Mouse (Mus musculus): ENCODE results near the gene Gm10959. TPM values are rescaled to one million over a fixed set of nuclear protein-coding genes. Genes with fewer than 3 reads are reported as not detected.

Gene Gm10959
- polyA plus RNA-seq, 3 experiments from 2014 or later = not detected

DNA sequence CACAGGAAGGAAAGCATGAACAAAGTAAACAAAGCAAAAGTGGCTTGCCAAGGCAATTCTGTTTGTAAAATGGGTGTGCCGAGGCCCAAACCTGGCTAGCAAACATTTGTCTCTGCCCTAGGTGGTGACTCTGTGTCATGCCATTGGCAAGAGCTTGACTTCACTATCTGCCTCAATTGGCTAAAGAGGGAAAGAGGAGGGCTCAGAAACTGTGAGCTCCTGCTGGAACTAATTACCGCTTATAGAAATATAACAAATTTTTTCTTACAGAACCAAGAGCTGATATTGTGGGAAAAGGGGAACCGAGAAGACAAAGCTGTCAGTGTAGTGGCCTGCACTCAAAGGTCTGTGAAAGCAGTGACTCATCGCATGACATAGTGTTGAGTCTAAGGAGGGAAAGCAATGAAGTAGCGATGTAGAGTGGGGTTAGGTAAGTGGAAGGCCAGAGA lies 30.8 kb downstream of the Gm10959 start:
- no peak for ATAC-seq

GRCm38 (mm10) chr3:122887505-122888301 lies 31.5 kb downstream of the Gm10959 start:
- ATAC-seq = no peak

DNA sequence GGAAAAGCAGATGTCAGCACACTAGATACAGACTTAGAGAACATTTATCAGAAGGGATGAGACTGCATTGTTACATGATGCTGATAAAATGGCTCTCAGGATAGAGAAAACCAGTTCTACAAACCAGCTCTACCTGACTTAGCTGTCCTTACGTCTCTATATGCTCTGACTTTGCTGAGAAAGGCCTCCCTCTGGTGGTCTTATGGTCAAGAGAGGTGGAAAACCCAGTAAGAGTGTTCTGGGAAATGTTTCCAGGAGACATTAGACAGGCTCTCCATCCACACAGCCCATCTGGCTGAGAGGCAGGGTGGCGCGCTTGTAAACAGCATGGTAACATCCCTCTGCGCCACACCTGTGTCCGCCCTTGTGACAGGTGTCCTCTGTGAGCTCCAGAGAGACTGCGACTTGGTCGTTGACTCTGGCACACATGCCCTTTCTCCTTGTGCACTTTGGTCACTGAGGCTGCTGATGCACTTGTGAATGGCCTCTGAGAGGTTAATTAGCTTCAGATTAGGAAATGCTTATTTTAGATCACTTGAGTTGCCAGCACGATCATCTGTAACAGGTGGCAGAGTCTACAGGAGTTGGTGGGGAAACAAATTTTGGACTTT lies 40.4 kb downstream of the Gm10959 start:
- no peak for ATAC-seq

DNA sequence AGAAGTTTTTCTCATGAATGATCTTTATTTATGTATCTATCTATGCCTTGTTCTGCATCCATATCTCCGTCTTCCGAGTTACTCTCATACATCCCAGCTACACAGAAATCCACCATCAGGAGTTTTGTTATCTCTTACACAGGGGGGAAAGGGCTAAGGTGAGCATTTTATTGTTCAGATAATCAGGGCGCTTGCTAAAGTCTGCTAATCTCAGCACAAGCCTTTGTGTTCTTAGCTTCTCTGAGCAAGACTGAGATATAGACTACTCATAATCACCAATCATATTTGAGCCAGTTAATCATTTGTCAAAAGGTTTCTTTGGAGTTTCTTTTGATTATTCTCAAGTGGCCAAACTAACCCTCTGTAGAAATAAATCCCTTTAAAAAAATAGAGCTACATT lies 41.6 kb downstream of the Gm10959 start:
- ATAC-seq = no peak

- no peak for ATAC-seq
Measured at GRCm38 (mm10) chr3:122876870-122877269, 42.3 kb downstream of the Gm10959 start.

DNA sequence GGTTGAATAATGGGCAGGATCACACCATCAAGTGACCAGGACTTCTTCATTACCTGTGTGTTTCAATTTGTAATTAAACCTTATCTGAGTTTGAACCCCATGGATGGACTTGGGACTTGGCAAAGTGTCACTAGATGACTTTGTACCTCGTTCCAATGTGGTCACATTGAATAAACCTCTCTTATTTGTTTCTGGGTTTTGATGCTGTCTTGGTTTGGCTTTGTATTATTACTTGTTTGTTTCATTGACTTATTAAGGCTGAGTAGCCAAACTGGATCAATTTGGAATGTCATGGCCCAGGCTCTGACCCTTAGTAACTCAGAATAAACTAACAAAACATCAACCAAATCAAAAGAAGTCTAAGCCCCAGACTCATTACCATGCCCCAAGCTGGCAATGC lies 47.6 kb downstream of the Gm10959 start:
- no peak for ATAC-seq

- no peak for ATAC-seq
Measured at GRCm38 (mm10) chr3:122868270-122868669, 50.9 kb downstream of the Gm10959 start.

- no peak for ATAC-seq
Measured at GRCm38 (mm10) chr3:122865092-122865491, 54.1 kb downstream of the Gm10959 start.

Other genes with a start within 250 kb of the Gm10959 start
- under 1 TPM; 0.09 to 0.54 (median 0.13) TPM for gene Pde5a, start 190.4 kb downstream of the Gm10959 start, polyA plus RNA-seq (2017; shearing (Covaris generic))
- gene Fabp2, start 24.3 kb downstream of the Gm10959 start, polyA plus RNA-seq (2017; shearing (Covaris generic)) = not detected
- 100 to 1,000 TPM in 2 of 3 experiments, 10 to 100 TPM in 1; 85.7 to 155 (median 104) TPM for gene 1810037I17Rik, start 4.8 kb upstream of the Gm10959 start, polyA plus RNA-seq (2017; shearing (Covaris generic))
- 10 to 100 TPM in 2 of 3 experiments, 1 to 10 TPM in 1; 8.6 to 16.5 (median 12.3) TPM for gene Usp53, start 65.2 kb upstream of the Gm10959 start, polyA plus RNA-seq (2017; shearing (Covaris generic))
- gene Myoz2, start 115.7 kb upstream of the Gm10959 start, polyA plus RNA-seq (2017; shearing (Covaris generic)) = not detected

All from inflammation-experienced regulatory T-cells, adult 6 months (primary cell).